Mouse (Mus musculus): ENCODE data around the gene Tns1. TPM values are rescaled to one million over a fixed set of nuclear protein-coding genes. Genes with fewer than 3 reads are reported as not detected.
A peak's percentile ranks its signal among the peaks of the same experiment; 100 is the strongest.

Tns1 gene
- polyA plus RNA-seq, 1 experiment from 2014 or later = 184 TPM

- TF ChIP-seq CTCF (IDR thresholded peaks at IDR 0.05) (peak; percentile 63), EP300 (IDR thresholded peaks at IDR 0.05) (peak; percentile 79)
- peak; percentile 80 for DNase-seq (ENCODE audit: low spot score)
- Histone ChIP-seq H3K4me2 (replicated peaks; ENCODE audit: low read depth, low read length) (0 out of 2 replicates have a peak overlapping the region, but pooled peaks have one; percentile 3), H3K4me1 (ENCODE audit: insufficient read depth, low read depth, low read length) (peaks cover 67% of the 10 kb centered on the region), H3K9me3 (ENCODE audit: low read length) (no peaks in the 10 kb centered on the region), H3K4me3 (ENCODE audit: low read depth, low read length) (no peak overlapping the region), H3K27me3 (replicated peaks; ENCODE audit: insufficient read depth, low read length) (no peaks in the 10 kb centered on the region), H3K9ac (replicated peaks; ENCODE audit: low read depth) (no peak overlapping the region), H3K36me3 (ENCODE audit: insufficient read depth, low read length) (no peaks in the 10 kb centered on the region), H3K27ac (ENCODE audit: low read length) (peak overlapping the region; percentile 97)
- ATAC-seq = peak; percentile 16
- 41% methylated on average over 10 of the region's 10 CpGs for WGBS
Measured at GRCm38 (mm10) chr1:74024452-74025190, 99.6 kb downstream of the Tns1 start.

GRCm38 (mm10) chr1:74022998-74023397 is 101.3 kb downstream of the Tns1 start:
- peaks cover 61% of the 10 kb centered on the region for H3K4me1 ChIP-seq (ENCODE audit: insufficient read depth, low read depth, low read length)
- H3K27me3 ChIP-seq (replicated peaks; ENCODE audit: insufficient read depth, low read length) = no peaks in the 10 kb centered on the region
- no peaks in the 10 kb centered on the region for H3K9me3 ChIP-seq (ENCODE audit: low read length)
- H3K36me3 ChIP-seq (ENCODE audit: insufficient read depth, low read length) = no peaks in the 10 kb centered on the region
- WGBS = 76% methylated on average over 3 of the region's 3 CpGs
- H3K4me2 ChIP-seq (replicated peaks; ENCODE audit: low read depth, low read length) = no peak overlapping the region
- no peak for DNase-seq (ENCODE audit: low spot score)
- no peak for ATAC-seq
- TF ChIP-seq CTCF (IDR thresholded peaks at IDR 0.05) (no peak), EP300 (IDR thresholded peaks at IDR 0.05) (no peak)
- H3K27ac ChIP-seq (ENCODE audit: low read length) = no peak overlapping the region
- no peak overlapping the region for H3K4me3 ChIP-seq (ENCODE audit: low read depth, low read length)
- H3K9ac ChIP-seq (replicated peaks; ENCODE audit: low read depth) = no peak overlapping the region

GRCm38 (mm10) chr1:74022536-74022935 is 101.7 kb downstream of the Tns1 start:
- WGBS = 69% methylated on average over 5 of the region's 5 CpGs
- Histone ChIP-seq H3K4me3 (ENCODE audit: low read depth, low read length) (no peak overlapping the region), H3K27me3 (replicated peaks; ENCODE audit: insufficient read depth, low read length) (no peaks in the 10 kb centered on the region), H3K36me3 (ENCODE audit: insufficient read depth, low read length) (no peaks in the 10 kb centered on the region), H3K4me1 (ENCODE audit: insufficient read depth, low read depth, low read length) (peaks cover 61% of the 10 kb centered on the region), H3K9me3 (ENCODE audit: low read length) (no peaks in the 10 kb centered on the region), H3K4me2 (replicated peaks; ENCODE audit: low read depth, low read length) (no peak overlapping the region), H3K9ac (replicated peaks; ENCODE audit: low read depth) (no peak overlapping the region), H3K27ac (ENCODE audit: low read length) (no peak overlapping the region)
- no peak for TF ChIP-seq EP300 (IDR thresholded peaks at IDR 0.05)
- no peak for TF ChIP-seq CTCF (IDR thresholded peaks at IDR 0.05)
- ATAC-seq (no peak), DNase-seq (ENCODE audit: low spot score) (no peak)

GRCm38 (mm10) chr1:74020235-74020634 is 104.0 kb downstream of the Tns1 start:
- H3K27ac ChIP-seq (ENCODE audit: low read length) = no peak overlapping the region
- ATAC-seq (no peak), DNase-seq (ENCODE audit: low spot score) (no peak)
- H3K9ac ChIP-seq (replicated peaks; ENCODE audit: low read depth) = no peak overlapping the region
- no peak for TF ChIP-seq EP300 (IDR thresholded peaks at IDR 0.05)
- 0 out of 2 replicates have a peak, but pooled peaks have one; percentile 3 for TF ChIP-seq CTCF (IDR thresholded peaks at IDR 0.05)
- no peaks in the 10 kb centered on the region for H3K9me3 ChIP-seq (ENCODE audit: low read length)
- H3K4me1 ChIP-seq (ENCODE audit: insufficient read depth, low read depth, low read length) = peaks cover 58% of the 10 kb centered on the region
- H3K27me3 ChIP-seq (replicated peaks; ENCODE audit: insufficient read depth, low read length) = no peaks in the 10 kb centered on the region
- no peak overlapping the region for H3K4me2 ChIP-seq (replicated peaks; ENCODE audit: low read depth, low read length)
- WGBS = 72% methylated on average over 6 of the region's 6 CpGs
- H3K36me3 ChIP-seq (ENCODE audit: insufficient read depth, low read length) = no peaks in the 10 kb centered on the region
- H3K4me3 ChIP-seq (ENCODE audit: low read depth, low read length) = no peak overlapping the region

- DNase-seq (ENCODE audit: low spot score) (peak; percentile 85), ATAC-seq (peak; percentile 45)
- TF ChIP-seq EP300 (IDR thresholded peaks at IDR 0.05) = peak; percentile 58; the same call in 1 of the 2 replicates
- no peak for TF ChIP-seq CTCF (IDR thresholded peaks at IDR 0.05)
- Histone ChIP-seq H3K4me2 (replicated peaks; ENCODE audit: low read depth, low read length) (no peak overlapping the region), H3K36me3 (ENCODE audit: insufficient read depth, low read length) (no peaks in the 10 kb centered on the region), H3K9ac (replicated peaks; ENCODE audit: low read depth) (no peak overlapping the region), H3K27ac (ENCODE audit: low read length) (peak overlapping the region; percentile 92), H3K4me3 (ENCODE audit: low read depth, low read length) (no peak overlapping the region), H3K27me3 (replicated peaks; ENCODE audit: insufficient read depth, low read length) (no peaks in the 10 kb centered on the region), H3K9me3 (ENCODE audit: low read length) (no peaks in the 10 kb centered on the region), H3K4me1 (ENCODE audit: insufficient read depth, low read depth, low read length) (peaks cover 46% of the 10 kb centered on the region)
- 55% methylated on average over 9 of the region's 9 CpGs for WGBS
Measured at GRCm38 (mm10) chr1:74017399-74018172, 106.7 kb downstream of the Tns1 start.

- no peak overlapping the region for H3K4me2 ChIP-seq (replicated peaks; ENCODE audit: low read depth, low read length)
- whole genome bisulfite sequencing = 39% methylated on average over 5 of the region's 5 CpGs
- TF ChIP-seq EP300 (IDR thresholded peaks at IDR 0.05) (no peak), CTCF (IDR thresholded peaks at IDR 0.05) (no peak; the same call in 1 of the 2 replicates)
- no peak overlapping the region for H3K9ac ChIP-seq (replicated peaks; ENCODE audit: low read depth)
- H3K4me1 ChIP-seq (ENCODE audit: insufficient read depth, low read depth, low read length) = peaks cover 51% of the 10 kb centered on the region
- peak overlapping the region; percentile 92 for H3K27ac ChIP-seq (ENCODE audit: low read length)
- DNase-seq (ENCODE audit: low spot score) (peak; percentile 79), ATAC-seq (peak; percentile 13)
- H3K9me3 ChIP-seq (ENCODE audit: low read length) = no peaks in the 10 kb centered on the region
- H3K4me3 ChIP-seq (ENCODE audit: low read depth, low read length) = no peak overlapping the region
- H3K36me3 ChIP-seq (ENCODE audit: insufficient read depth, low read length) = no peaks in the 10 kb centered on the region
- H3K27me3 ChIP-seq (replicated peaks; ENCODE audit: insufficient read depth, low read length) = no peaks in the 10 kb centered on the region
Measured at GRCm38 (mm10) chr1:74016618-74017017, 107.6 kb downstream of the Tns1 start.

All from lung, postnatal 0 days (tissue).